Mouse (Mus musculus) cerebellum, adult 2 months (tissue): ENCODE measurements around the gene Msh4.
"Not testable (repeated sequence)": the region's sequence is repeated elsewhere in the genome, so short reads cannot be mapped to it uniquely, and the experiment has no call there.

Source experiments
- CTCF ChIP-seq: fragments of 200-500 bp; IDR thresholded peaks from 2 replicates; pipeline ENCODE4 v1.5.1; 2011; ENCODE audit warnings: low read depth, mild to moderate bottlenecking, control low read depth, low read length, moderate library complexity, borderline replicate concordance; ENCODE audit not compliant: insufficient read depth
- POLR2A ChIP-seq: fragments of 200-500 bp; IDR thresholded peaks from 2 replicates; pipeline ENCODE4 v1.6.1; 2011; ENCODE audit warnings: low read length, control low read depth, borderline replicate concordance; ENCODE audit not compliant: insufficient read depth

DNA sequence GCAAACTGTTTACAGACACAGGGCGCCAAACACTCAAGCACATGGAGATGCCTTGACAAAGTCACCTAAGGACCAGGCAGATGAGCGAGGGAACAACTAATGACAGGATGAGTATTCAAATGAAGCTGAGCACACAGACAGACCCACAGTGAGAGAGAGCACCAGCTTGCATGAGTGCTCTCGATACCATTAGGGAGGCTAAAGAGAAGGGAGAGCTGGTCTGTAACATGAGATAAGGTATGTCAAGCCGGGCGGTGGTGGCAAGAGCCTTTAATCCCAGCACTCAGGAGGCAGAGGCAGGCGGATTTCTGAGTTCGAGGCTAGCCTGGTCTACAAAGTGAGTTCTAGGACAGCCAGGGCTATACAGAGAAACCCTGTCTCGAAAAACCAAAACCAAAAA is 45.5 kb downstream of the Msh4 start:
- TF ChIP-seq POLR2A, CTCF: not testable (repeated sequence)
